Mouse (Mus musculus) megakaryocyte-erythroid progenitor cell, adult 5-6 weeks (primary cell): ENCODE measurements at regions not wholly inside any gene's neighbourhood (a gene's known extent, or its start where the extent isn't known, plus 50 kb on each side); places are given as distances from the start of the nearest gene placed in this dataset.
A peak's percentile ranks its signal among the peaks of the same experiment; 100 is the strongest.

Source experiments
- ATAC-seq: replicated peaks from 2 replicates; pipeline ENCODE4 v1.8.0; 2016; ENCODE audit warnings: mild to moderate bottlenecking, inconsistent platforms; ENCODE audit not compliant: severe bottlenecking, poor library complexity, low FRiP score, low TSS enrichment

DNA sequence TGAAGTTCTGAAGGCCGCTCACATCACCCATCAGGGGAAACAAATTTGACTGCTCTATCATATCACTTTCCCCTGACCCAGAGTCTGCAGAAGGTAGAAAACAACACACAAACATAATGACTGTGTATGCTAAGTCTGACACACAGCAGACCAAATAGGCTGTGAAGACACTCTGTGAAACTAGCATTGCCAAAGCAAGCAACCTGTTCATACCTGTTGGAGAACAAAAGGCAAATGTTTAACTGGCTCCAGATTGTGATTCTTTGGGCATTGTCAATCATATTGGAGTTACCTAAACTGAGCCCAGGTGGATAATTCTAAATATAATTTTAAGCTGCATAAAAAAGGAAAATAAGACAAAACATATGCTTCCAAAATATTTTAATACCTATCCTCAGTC is 407.4 kb upstream of the Pik3r1 start:
- no peak for ATAC-seq

- no peak for ATAC-seq
These were observed 408.4 kb upstream of the Pik3r1 start for GRCm38 (mm10) chr13:102176456-102176855.

GRCm38 (mm10) chr13:102194716-102195115 is 426.7 kb upstream of the Pik3r1 start:
- ATAC-seq = no peak

DNA sequence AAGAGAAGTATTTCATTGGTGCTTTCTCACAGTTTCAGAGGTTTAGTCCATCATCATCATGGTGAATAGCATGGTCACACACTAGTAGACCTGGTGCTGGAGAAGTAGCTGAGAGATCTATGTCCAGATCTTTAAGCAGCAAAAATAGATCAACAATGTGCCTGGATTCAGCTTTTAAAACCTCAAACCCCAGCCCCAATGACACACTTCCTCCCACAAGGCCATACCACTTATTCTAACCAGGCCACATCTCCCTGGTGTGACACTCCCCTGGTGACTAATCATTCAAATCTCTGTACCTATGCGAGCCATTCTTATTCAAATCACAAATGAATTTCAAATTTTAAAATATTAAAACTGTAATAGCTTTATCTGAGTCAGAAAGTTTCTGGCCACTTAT is 434.3 kb upstream of the Pik3r1 start:
- no peak for ATAC-seq

- ATAC-seq = no peak
These were observed 450.5 kb upstream of the Pik3r1 start for GRCm38 (mm10) chr13:102218486-102218885.

DNA sequence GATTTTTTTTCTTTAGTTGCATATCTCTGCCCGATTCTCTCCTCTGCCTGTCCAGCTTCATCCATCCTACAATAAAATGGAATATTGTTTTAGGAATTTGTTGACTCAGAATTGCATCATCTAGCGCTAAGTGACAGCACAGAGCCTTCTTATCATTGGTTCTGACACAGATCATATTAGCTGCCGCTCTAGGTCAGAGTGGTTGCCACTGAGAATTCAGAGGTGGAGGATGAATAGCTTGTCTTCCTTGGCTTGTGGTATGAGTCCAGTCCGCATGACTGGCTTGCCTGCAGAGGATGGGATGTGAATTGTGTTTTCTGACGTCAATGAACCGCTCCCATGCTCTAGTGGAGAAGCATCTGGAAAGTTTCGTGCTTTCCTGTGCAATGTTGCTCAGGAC is 462.3 kb upstream of the Cd180 start:
- ATAC-seq = no peak

DNA sequence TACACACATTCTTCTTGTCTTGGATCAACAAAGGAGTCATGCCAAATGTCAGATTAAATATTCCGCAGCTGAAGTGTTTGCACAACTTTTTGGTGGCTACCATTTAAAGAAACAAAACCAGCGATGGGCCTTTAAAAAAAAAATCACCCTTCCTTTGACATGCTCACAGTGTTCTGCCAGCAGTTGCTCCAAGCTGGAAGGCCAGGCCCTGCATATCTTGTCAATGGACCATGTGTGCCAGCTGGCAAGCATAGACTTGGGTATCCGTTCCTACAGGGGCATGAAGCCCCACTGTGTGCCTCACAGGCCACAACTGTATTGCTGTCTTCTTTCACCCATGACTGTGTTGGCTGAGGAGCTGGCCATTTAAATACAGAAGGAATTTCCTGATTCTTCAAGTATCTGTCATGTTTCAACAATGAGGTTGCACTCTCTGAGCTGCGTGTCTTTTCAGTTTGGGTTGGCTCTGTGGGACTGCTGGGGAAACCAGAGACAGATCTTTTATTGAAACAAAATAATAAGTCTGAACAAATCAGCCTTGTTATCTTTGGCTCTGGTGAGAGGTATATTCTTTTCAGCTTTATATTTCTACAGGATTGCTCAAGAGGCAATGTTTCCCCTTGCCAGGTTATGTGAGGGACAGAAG is 460.9 kb upstream of the Cd180 start:
- ATAC-seq = no peak

DNA sequence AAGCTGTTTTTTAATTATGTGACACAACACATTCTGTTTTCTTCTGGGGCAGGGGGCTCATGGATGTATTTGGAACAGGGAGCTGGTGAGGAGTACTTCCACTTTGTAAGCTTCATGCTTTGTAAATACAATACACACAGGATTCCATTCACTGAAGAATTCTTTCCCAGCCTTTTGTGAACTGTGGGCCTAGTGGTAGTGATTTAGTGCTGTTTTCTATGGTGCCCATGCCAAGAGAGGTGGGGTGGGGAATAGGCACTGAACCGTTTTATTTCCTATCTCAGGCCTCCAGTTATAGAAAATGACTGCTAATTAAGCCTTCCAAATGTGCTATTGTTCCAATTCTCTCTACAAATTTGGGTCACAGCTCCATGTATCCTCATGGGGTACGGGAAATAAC is 442.5 kb upstream of the Cd180 start:
- ATAC-seq = no peak

DNA sequence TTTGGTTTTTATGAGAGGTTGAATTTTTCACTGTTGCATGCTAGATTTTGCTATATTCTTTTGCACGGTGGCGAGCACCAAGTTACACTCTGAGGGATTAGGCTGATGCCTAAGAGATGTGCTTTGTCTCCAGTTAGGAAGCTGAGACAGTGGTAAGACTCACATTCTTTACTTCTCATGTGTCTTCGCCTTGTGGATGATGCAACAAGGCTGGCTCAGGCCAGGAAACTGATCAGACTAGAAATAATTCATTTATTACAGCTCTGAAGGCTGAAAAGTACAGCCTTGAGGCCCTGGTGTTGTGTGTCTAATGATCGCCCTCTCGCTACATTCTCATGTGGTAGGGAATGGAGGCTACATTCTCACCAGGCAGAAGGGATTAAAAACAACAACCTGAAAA is 441.6 kb upstream of the Cd180 start:
- no peak for ATAC-seq

GRCm38 (mm10) chr13:102255401-102256371 is 437.7 kb upstream of the Cd180 start:
- no peak for ATAC-seq

- no peak for ATAC-seq
These were observed 435.2 kb upstream of the Cd180 start for GRCm38 (mm10) chr13:102258207-102258606.

- no peak for ATAC-seq
These were observed 419.5 kb upstream of the Cd180 start for GRCm38 (mm10) chr13:102273818-102274217.

DNA sequence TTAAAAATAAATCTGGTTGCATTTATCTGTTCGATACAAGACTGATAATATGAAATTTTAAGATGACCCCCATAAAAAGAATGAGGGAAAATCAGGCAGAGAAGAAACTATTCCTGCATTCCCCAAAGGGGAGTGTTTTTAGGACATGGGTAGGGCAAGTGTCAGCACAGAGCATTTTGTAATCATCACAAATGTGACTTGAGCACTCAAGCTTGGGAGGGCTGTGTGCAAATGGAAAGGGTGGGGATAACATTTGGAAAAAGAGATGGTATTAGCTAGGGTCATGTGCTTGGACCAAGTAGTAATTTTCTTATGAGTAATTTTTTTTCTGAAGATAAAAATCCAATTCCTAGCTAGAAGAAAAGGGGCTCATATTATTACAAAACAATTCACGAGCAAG is 418.1 kb upstream of the Cd180 start:
- no peak for ATAC-seq

DNA sequence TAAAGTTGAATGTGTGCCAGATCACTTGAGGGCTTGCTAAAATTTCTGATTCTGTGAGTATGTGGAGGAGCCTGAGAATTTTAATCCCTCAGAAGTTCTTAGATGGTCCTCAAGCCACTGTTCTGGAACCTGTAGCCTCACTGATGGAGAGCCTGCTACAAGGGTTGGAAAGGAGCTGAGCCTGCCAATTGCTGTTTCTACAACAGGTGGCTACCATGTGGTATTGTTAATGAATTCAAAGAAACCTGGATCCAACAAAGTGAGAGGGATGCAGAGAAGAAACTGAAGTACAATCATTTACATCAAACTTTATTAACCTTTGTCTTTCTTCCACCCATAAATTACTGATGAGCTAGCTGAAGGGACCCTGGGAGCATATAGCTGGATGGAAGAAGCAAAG is 416.5 kb upstream of the Cd180 start:
- ATAC-seq = no peak

DNA sequence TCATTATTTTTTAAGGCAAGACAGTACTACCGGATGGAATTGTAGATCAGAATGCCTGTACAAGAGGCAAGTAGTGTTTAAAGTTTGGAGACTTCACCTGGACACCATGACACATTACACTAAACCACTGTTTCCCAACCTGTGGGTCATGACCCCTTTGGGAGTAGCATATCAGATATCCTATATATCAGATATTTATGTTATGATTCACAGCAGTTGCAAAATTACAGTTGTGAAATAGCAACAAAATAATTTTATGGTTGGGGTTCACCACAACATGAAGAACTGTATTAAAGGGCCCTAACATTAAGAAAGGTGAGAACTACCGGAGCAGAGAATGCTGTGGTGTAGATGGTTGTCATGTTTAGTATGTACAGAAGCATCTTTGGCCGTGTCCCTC is 413.2 kb upstream of the Cd180 start:
- no peak for ATAC-seq

DNA sequence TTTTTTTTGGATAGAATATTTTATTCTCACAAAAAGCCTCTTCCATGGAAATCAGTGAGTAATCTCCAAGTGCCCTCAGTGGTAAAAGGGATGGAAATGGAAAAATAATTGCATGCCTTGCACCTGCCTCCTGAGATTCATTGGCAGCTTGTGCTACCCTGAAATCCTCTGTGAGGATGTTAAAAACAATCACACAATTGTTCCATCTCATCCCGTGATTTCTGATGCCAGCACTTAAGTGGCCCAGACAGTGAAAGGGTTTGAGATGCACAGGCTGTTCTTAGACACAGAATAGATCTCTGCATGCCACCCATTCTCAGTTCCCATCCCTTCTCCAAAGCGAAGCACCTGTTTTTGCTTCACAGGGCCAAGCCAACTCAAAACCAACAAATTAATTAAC is 398.9 kb upstream of the Cd180 start:
- no peak for ATAC-seq

DNA sequence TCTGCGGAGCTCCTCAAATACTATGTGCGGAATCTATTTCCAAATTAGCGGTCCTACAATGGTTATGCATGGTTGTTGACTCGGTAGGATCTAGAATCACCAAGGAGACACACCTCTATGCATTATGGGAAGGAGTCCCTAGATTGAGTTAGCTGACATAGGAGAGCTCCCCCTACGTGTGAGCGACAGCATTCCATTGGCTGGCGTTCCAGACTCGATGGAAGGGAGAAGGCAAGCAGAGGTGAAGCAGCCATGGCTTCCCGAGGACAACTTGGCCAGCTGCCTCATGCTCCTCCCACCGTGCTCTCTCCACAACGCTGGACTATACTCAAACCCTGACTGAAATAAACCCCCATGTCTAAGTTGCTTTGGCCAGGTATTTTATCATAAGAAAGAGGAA is 398.3 kb upstream of the Cd180 start:
- ATAC-seq = no peak

DNA sequence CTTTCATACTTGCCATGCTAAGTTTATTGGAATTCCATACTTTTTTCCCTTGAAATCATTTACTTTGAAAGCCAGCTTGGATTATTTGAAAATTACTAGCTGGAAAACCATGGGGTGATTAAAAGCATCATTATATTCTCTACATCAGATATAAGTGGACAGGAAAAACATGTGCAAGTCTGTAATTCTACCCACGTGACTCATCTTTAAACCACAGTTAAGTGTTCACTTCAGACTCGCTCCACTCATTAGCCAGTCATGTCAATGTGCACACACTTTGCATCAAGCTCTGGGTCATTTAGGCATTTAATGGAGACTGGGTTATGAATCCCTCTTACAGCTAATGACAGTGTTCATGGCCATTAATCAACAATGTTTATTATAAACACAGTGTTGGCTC is 385.4 kb upstream of the Cd180 start:
- no peak for ATAC-seq

- 0 out of 2 replicates have a peak, but pooled peaks have one; percentile 55 for ATAC-seq
These were observed 381.3 kb upstream of the Cd180 start for GRCm38 (mm10) chr13:102312096-102312495.

- no peak for ATAC-seq
These were observed 377.3 kb upstream of the Cd180 start for GRCm38 (mm10) chr13:102315921-102316692.
